Mouse (Mus musculus) hindlimb bud, embryonic 11.5 days (tissue): ENCODE data around the gene Zfp846.

Experiments used
- DNase-seq: peaks from one replicate; pipeline ENCODE4 v3.0.0-alpha.2; 2012; ENCODE audit warnings: low read depth, low spot score; ENCODE audit errors: extremely low spot score

Zfp846 gene

GRCm38 (mm10) chr9:20636790-20637189, 55.7 kb downstream of the Zfp846 start:
- no peak for DNase-seq

GRCm38 (mm10) chr9:20638552-20638951, 57.5 kb downstream of the Zfp846 start:
- DNase-seq, result no peak

GRCm38 (mm10) chr9:20639486-20639885, 58.4 kb downstream of the Zfp846 start:
- DNase-seq, result no peak

GRCm38 (mm10) chr9:20641501-20641900, 60.4 kb downstream of the Zfp846 start:
- DNase-seq, result no peak

- DNase-seq, result peak; percentile 94
Measured at GRCm38 (mm10) chr9:20642101-20642895, 61.2 kb downstream of the Zfp846 start, which contains the start of gene Ubl5. Gene Ubl5 (plus strand): TSS chr9:20642878.

- peak; percentile 56 for DNase-seq
Measured at GRCm38 (mm10) chr9:20642896-20643466, 61.9 kb downstream of the Zfp846 start.

- no peak for DNase-seq
Measured at GRCm38 (mm10) chr9:20643781-20644180, 62.7 kb downstream of the Zfp846 start.

- DNase-seq, result peak; percentile 37
Measured at GRCm38 (mm10) chr9:20644360-20645081, 63.4 kb downstream of the Zfp846 start, which contains the start of gene Fbxl12. Gene Fbxl12 (minus strand): TSS chr9:20644767.

- no peak for DNase-seq
Measured at GRCm38 (mm10) chr9:20645121-20645520, 64.0 kb downstream of the Zfp846 start.

- DNase-seq, result peak; percentile 96
Measured at GRCm38 (mm10) chr9:20651602-20652259, 70.6 kb downstream of the Zfp846 start, which contains the start of gene Pin1. Gene Pin1 (plus strand): TSS chr9:20652095.

- no peak for DNase-seq
Measured at GRCm38 (mm10) chr9:20652260-20652658, 71.2 kb downstream of the Zfp846 start.

GRCm38 (mm10) chr9:20653859-20654258, 72.8 kb downstream of the Zfp846 start:
- no peak for DNase-seq
